Mouse (Mus musculus): ENCODE data around the gene Rsph9.

- TF ChIP-seq CTCF (IDR thresholded peaks at IDR 0.05; ENCODE audit: low read depth, low read length), result no peak
- TF ChIP-seq POLR2AphosphoS5 (IDR thresholded peaks at IDR 0.05; ENCODE audit: insufficient replicate concordance, low read depth, low read length), result no peak
- TF ChIP-seq GATA1 (IDR thresholded peaks at IDR 0.05; ENCODE audit: borderline replicate concordance, low read length), result no peak
- TF ChIP-seq GATA2 (IDR thresholded peaks at IDR 0.05; ENCODE audit: borderline replicate concordance, low read depth, low read length), result no peak
- TF ChIP-seq TAL1 (conservative IDR thresholded peaks at IDR 0.05; ENCODE audit: low read depth, low read length), result no peak
Measured at GRCm38 (mm10) chr17:46115489-46115888, 28.5 kb downstream of the Rsph9 start.

Data from G1E (cell line).